Mouse (Mus musculus) cerebellum, adult 8-10 months (tissue): ENCODE measurements around the gene Hoxc5.

Source experiments
- DNase-seq: peaks from one replicate; pipeline ENCODE4 v3.0.0; 2022

The Hoxc5 gene

DNA sequence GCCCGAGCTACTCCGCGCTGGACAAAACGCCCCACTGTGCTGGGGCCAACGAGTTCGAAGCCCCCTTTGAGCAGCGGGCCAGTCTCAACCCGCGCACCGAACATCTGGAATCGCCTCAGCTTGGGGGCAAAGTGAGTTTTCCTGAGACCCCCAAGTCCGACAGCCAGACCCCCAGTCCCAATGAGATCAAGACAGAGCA, at the start of gene Hoxc5:
Gene Hoxc5 (plus strand): TSS at position 132 of the 199 bp plus-strand sequence.
- no peak for DNase-seq

- no peak for DNase-seq
Measured at GRCm38 (mm10) chr15:102917972-102918572, 49.2 kb upstream of the Hoxc5 start.

DNA sequence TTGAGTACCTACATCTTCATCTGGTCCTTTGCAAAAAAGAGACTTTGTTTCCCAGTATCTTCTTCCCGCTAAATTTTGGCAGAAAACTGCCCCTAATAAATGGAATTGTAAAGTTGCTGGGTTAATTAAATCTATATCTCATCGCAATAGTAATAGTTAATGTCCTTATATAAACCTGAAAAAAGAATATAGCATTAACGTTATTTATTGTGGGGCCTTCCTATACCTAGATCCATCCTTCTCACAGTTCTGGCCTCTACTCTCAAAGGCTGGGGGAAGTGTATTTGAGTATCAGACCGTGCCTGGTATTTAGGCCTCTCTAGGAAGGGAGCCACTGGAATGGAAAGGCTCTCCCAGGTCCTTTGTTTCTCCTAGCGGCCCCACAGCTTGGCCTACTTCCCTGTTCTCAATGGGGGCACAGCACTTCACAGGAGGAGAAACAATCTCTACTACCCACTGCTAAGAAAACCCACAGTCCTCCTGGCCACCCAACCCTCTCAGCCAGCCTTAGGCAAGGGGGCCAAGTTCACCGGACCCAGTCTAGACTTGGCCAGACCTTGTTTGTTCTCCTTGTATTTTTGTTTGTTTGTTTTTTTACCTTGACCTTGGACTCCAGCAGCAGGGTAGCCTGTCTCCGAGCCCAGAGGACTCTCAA, 48.5 kb upstream of the Hoxc5 start:
- no peak for DNase-seq

- no peak for DNase-seq
Measured at GRCm38 (mm10) chr15:102919336-102920180, 47.7 kb upstream of the Hoxc5 start.

DNA sequence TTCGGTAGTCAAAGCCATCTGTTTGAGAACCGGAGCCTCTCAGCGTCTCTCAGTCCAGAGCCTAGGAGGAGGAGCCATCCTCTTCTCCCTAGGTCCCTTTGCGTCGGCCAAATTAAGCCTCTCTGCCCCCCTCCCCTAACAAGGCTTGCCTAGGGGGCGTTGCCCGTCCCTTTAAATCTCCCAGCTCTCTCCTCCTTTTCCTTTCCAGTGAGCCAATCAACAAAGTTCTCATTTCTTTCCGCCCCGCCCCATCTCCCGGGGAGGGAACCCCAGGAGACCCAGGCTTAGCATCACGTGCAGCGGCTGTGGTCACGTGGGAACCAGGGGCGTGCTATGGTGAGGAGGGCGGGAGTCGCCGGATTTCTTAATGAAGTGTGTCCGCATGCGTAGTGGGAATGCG, 46.6 kb upstream of the Hoxc5 start:
- DNase-seq = no peak

DNA sequence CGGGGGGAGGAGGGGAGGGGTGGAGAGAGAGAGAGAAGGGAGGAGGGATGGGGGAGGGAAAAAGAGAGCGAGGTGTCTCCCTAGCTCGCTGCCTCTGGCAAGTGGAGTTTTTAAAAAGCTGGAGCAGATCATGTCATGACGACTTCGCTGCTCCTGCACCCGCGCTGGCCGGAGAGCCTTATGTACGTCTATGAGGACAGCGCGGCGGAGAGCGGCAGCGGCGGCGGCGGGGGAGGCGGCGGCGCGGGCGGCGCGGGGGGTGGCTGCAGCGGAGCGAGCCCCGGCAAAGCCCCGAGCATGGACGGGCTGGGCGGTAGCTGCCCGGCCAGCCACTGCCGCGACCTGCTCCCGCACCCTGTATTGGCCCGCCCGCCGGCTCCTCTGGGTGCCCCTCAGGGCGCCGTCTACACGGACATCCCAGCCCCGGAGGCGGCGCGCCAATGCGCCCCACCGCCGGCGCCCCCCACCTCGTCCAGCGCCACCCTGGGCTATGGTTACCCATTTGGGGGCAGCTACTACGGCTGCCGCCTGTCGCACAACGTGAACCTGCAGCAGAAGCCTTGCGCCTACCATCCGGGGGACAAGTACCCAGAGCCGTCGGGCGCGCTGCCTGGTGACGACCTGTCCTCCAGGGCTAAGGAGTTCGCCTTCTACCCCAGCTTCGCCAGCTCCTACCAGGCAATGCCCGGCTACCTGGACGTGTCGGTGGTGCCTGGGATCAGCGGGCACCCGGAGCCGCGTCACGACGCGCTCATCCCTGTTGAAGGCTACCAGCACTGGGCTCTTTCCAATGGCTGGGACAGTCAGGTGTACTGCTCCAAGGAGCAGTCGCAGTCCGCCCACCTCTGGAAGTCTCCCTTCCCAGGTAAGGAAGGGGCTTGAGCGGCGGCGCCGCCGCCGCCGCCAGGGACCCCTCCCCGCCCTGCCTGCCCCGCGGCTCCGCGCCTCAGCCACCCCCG, 45.9 kb upstream of the Hoxc5 start, which contains the start of gene Hoxc13:
Gene Hoxc13 (plus strand): TSS at position 51 of the 959 bp plus-strand sequence.
- no peak for DNase-seq

GRCm38 (mm10) chr15:102922012-102922362, 45.3 kb upstream of the Hoxc5 start:
- no peak for DNase-seq

- no peak for DNase-seq
Measured at GRCm38 (mm10) chr15:102922636-102923500, 44.4 kb upstream of the Hoxc5 start.

DNA sequence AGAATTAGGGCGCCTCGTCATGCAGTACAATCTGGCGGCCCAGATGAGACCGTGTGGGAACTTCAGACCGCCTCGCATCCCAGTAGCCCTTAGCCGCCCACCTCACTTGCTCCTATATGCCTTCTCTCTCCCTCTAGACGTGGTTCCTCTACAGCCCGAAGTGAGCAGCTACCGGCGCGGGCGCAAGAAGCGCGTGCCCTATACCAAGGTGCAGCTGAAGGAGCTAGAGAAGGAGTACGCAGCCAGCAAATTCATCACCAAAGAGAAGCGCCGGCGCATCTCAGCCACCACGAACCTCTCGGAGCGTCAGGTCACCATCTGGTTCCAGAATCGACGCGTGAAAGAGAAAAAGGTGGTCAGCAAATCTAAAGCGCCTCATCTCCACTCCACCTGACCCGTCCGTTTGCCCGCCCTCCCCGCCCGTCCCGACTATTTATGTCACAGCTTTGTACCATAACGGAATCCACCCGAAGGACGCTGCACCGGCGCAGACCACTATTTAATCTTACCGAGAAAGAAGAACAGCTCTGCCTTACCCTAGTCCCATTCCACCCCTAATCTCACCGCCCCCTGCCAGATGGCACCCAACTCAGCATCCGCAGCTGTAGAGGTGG, 40.1 kb upstream of the Hoxc5 start:
- DNase-seq = no peak

GRCm38 (mm10) chr15:102931706-102932358, 35.4 kb upstream of the Hoxc5 start:
- DNase-seq = no peak

GRCm38 (mm10) chr15:102934438-102934837, 32.8 kb upstream of the Hoxc5 start:
- no peak for DNase-seq

GRCm38 (mm10) chr15:102934897-102935296, 32.3 kb upstream of the Hoxc5 start:
- DNase-seq = no peak

DNA sequence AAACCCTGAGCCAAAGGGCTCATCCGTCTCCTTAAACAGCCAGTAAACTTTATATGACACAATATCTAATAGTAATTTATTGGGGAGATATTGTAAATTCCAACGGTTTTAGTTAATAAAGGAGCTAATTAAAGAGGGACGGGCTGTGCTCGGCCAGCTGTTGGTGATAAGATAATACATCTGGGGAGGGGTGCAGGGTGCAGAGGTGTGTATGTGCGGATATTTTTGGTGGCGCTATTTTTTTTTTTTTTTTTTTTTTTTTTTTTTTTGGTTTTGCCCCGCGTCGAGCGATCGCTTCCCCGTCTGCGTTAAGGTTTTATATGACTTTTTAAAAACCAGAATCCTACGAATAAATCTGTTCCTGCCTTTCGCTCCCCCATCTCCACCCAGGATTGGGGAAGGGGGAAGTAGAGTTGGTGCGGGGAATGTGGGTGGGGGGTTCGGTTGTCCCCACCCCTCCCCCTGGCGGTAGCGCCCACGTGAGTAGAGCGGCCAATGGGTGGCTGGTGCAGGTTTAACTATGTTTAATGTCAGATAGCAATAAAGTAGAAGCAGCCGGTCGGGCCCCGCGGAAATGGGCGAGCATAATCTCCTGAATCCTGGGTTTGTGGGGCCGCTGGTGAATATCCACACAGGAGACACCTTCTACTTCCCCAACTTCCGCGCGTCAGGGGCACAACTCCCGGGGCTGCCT, 30.8 kb upstream of the Hoxc5 start, which contains the start of gene Hoxc12:
Gene Hoxc12 (plus strand): TSS at position 479 of the 694 bp plus-strand sequence.
- no peak for DNase-seq

- no peak for DNase-seq
Measured at GRCm38 (mm10) chr15:102937036-102937666, 30.1 kb upstream of the Hoxc5 start.

GRCm38 (mm10) chr15:102939256-102940155, 27.7 kb upstream of the Hoxc5 start:
- DNase-seq = no peak

- no peak for DNase-seq
Measured at GRCm38 (mm10) chr15:102942739-102943467, 24.3 kb upstream of the Hoxc5 start.

DNA sequence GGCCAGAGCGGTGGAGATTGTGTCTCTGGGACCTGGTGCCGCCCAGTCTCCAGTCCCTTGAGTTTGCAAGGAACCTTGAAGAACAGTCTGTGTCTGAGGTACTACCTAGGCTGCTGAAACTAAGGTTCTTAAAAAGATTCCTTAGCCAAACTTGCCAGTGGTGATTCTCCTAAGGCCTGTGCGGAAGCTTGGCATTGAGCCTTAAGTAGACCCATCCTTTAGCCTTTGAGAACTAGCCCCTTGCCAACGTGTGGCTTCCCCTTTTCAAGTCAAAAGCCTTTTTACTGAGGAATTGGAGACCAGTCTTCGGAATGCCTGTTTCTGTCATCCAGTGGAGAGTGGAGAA, 23.8 kb upstream of the Hoxc5 start:
- DNase-seq = no peak
